ENCODE assay signal across 9 mouse cellular contexts in the genomic region with DNA sequence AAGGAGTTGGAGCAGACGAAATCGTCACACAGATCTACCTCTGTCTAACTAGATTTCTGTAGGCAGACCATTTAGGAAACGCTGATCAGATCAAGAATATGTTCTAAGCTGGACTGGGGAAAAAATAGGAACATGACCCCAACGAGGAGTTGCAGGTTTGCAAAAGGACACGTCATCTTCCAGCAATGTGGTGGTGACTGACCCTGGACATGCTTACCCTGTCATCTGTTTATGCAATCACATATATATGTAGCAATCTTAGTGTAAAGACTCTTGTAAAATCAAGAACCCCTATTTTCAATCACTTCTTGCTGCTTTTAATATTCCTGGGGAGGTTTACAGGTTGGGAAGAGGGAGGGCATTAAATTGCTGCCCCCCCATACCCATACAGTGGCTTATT. TPM values are rescaled to one million over a fixed set of nuclear protein-coding genes. Genes with fewer than 3 reads are reported as not detected.
DNase-seq lines count a peak whose midpoint lies in the region; ATAC-seq and TF ChIP-seq lines count a peak whose summit lies in the region.
"Had no signal": no experiment of that assay in that cellular context is flagged by ENCODE, and none has a peak within 500 bp of the region (broad histone marks: within the 10 kb centered on the region; RNA-seq: fewer than 3 reads in every experiment).

No protein-coding gene starts in this region.

- TF ChIP-seq CTCF in stomach, postnatal 0 days (IDR thresholded peaks at IDR 0.05; ENCODE audit: low read depth) = no peak
- TF ChIP-seq CTCF in liver, postnatal 0 days (IDR thresholded peaks at IDR 0.05; ENCODE audit: low read depth) = no peak

- H3K36me3 ChIP-seq in stomach, embryonic 16.5 days (ENCODE audit: control insufficient read depth, insufficient read depth, low read length) = peaks cover 26% of the 10 kb centered on the region
- H3K36me3 ChIP-seq in stomach, postnatal 0 days (ENCODE audit: control insufficient read depth, insufficient read depth, low read length) = peaks cover 12% of the 10 kb centered on the region
- peaks cover 23% of the 10 kb centered on the region for H3K36me3 ChIP-seq in liver, postnatal 0 days (replicated peaks; ENCODE audit: insufficient read depth, low read length)

- peaks cover 26% of the 10 kb centered on the region for H3K4me1 ChIP-seq in stomach, embryonic 16.5 days (ENCODE audit: control insufficient read depth, insufficient read depth, low read length)
- 0 out of 2 replicates have a peak, but pooled peaks cover 4% of the 10 kb centered on the region for H3K4me1 ChIP-seq in stomach, postnatal 0 days (replicated peaks; ENCODE audit: control insufficient read depth, insufficient read depth)
- H3K4me1 ChIP-seq in liver, postnatal 0 days (ENCODE audit: insufficient read depth) = peaks cover 35% of the 10 kb centered on the region

- ATAC-seq in stomach, embryonic 16.5 days (ENCODE audit: insufficient read depth, low FRiP score) = no peak
- no peak for ATAC-seq in stomach, postnatal 0 days (ENCODE audit: low FRiP score, low TSS enrichment)
- ATAC-seq in liver, postnatal 0 days = no peak
- ATAC-seq in erythroid progenitor cell, adult 5-6 weeks (replicated peaks; ENCODE audit: low FRiP score, poor library complexity, severe bottlenecking) = no peak

- H3K9ac ChIP-seq in stomach, embryonic 16.5 days (ENCODE audit: low read length) = no peak overlapping the region
- H3K9ac ChIP-seq in stomach, postnatal 0 days (ENCODE audit: low read length) = no peak overlapping the region
- H3K9ac ChIP-seq in liver, postnatal 0 days (replicated peaks) = no peak overlapping the region

- TF ChIP-seq EP300 in stomach, postnatal 0 days (optimal IDR thresholded peaks at IDR 0.05) = no peak
- no peak for TF ChIP-seq EP300 in liver, postnatal 0 days (IDR thresholded peaks at IDR 0.05; ENCODE audit: low read depth)

- DNase-seq in heart, adult 11 months = peak; percentile 78
- no peak for DNase-seq in heart, postnatal 36 days
- DNase-seq in stomach, postnatal 0 days (ENCODE audit: low spot score) = no peak
- DNase-seq in liver, postnatal 0 days = no peak
- DNase-seq in natural killer cell, adult 2 months (ENCODE audit: low spot score in 2 of 2) = no peak
- no peak for DNase-seq in urinary bladder, postnatal 10 days (ENCODE audit: low spot score)

- no peaks in the 10 kb centered on the region for H3K27me3 ChIP-seq in stomach, embryonic 16.5 days (ENCODE audit: control insufficient read depth, insufficient read depth, low read length)
- H3K27me3 ChIP-seq in stomach, postnatal 0 days (ENCODE audit: control insufficient read depth, insufficient read depth, low read length) = no peaks in the 10 kb centered on the region
- H3K27me3 ChIP-seq in liver, postnatal 0 days (ENCODE audit: insufficient read depth, low read length) = peaks cover 38% of the 10 kb centered on the region

- no peaks in the 10 kb centered on the region for H3K9me3 ChIP-seq in stomach, embryonic 16.5 days (replicated peaks; ENCODE audit: control insufficient read depth, low read length)
- H3K9me3 ChIP-seq in stomach, postnatal 0 days (ENCODE audit: control insufficient read depth, low read length) = no peaks in the 10 kb centered on the region
- no peaks in the 10 kb centered on the region for H3K9me3 ChIP-seq in liver, postnatal 0 days (ENCODE audit: low read length)
- H3K9me3 ChIP-seq: limb, embryonic 15.5 days had no signal

- no peak overlapping the region for H3K27ac ChIP-seq in stomach, embryonic 16.5 days (ENCODE audit: low read length)
- no peak overlapping the region for H3K27ac ChIP-seq in stomach, postnatal 0 days (replicated peaks)
- peak overlapping the region; percentile 11; the same call in 1 of the 2 replicates for H3K27ac ChIP-seq in liver, postnatal 0 days (ENCODE audit: low read depth)

- H3K4me2 ChIP-seq in stomach, embryonic 16.5 days (ENCODE audit: low read depth, low read length) = peak overlapping the region; percentile 60; the same call in 1 of the 2 replicates
- no peak overlapping the region for H3K4me2 ChIP-seq in stomach, postnatal 0 days (replicated peaks; ENCODE audit: low read depth)
- peak overlapping the region; percentile 95 for H3K4me2 ChIP-seq in liver, postnatal 0 days (ENCODE audit: low read depth, low read length)

- intact Hi-C loops in heart, postnatal 36 days (cut with DNase I) = no loop called here

- H3K4me3 ChIP-seq in stomach, embryonic 16.5 days (replicated peaks; ENCODE audit: low read length) = no peak overlapping the region
- no peak overlapping the region for H3K4me3 ChIP-seq in stomach, postnatal 0 days (ENCODE audit: low read depth, low read length)
- peak overlapping the region; percentile 80; the same call in 1 of the 2 replicates for H3K4me3 ChIP-seq in liver, postnatal 0 days (ENCODE audit: low read depth, low read length)

- WGBS in stomach, embryonic 16.5 days = 72% methylated on average over 5 of the region's 5 CpGs
- WGBS in stomach, postnatal 0 days = 64% methylated on average over 5 of the region's 5 CpGs
- WGBS in liver, postnatal 0 days (ENCODE audit: insufficient replicate concordance) = 58% methylated on average over 5 of the region's 5 CpGs

RNA-seq across cellular contexts. Expression of a gene that starts 0.8 kb away (rescaled TPM):
- 10 to 100 TPM; 76.7 to 85.5 TPM for total RNA-seq in heart, postnatal 36 days (2021)
- polyA plus RNA-seq in stomach, embryonic 16.5 days (2015; fragmentation: Nextera tagmentation; extraction: Ambion mirVana) = 1,208 and 1,239 TPM in 2 replicates
- 469 and 472 TPM in 2 replicates for polyA plus RNA-seq in stomach, postnatal 0 days (2015; fragmentation: Nextera tagmentation; extraction: Ambion mirVana)
- polyA plus RNA-seq in liver, postnatal 0 days (2015; fragmentation: Nextera tagmentation; extraction: Ambion mirVana) = 209 and 225 TPM in 2 replicates
- 84.3 and 107 TPM in 2 replicates for total RNA-seq in erythroid progenitor cell, adult 5-6 weeks (2015; ENCODE audit: low replicate concordance)
- total RNA-seq in erythroid progenitor cell, adult 5-6 weeks (2017; ENCODE audit: low replicate concordance) = 42.7 and 99.2 TPM in 2 replicates

RNA-seq across cellular contexts. Expression of a gene that starts 2.5 kb away (rescaled TPM):
- 1 to 10 TPM; 2.3 to 2.9 TPM for total RNA-seq in heart, postnatal 36 days (2021)
- polyA plus RNA-seq in stomach, embryonic 16.5 days (2015; fragmentation: Nextera tagmentation; extraction: Ambion mirVana) = 0.66 and 0.72 TPM in 2 replicates
- polyA plus RNA-seq in stomach, postnatal 0 days (2015; fragmentation: Nextera tagmentation; extraction: Ambion mirVana) = 0.75 and 0.81 TPM in 2 replicates
- polyA plus RNA-seq in liver, postnatal 0 days (2015; fragmentation: Nextera tagmentation; extraction: Ambion mirVana) = 0.04 and 0.06 TPM in 2 replicates
- not detected in 2 replicates for total RNA-seq in erythroid progenitor cell, adult 5-6 weeks (2015; ENCODE audit: low replicate concordance)
- total RNA-seq in erythroid progenitor cell, adult 5-6 weeks (2017; ENCODE audit: low replicate concordance) = not detected in 2 replicates

RNA-seq across cellular contexts. Expression of a gene that starts 7.6 kb away (rescaled TPM):
- total RNA-seq in heart, postnatal 36 days (2021) = 10 to 100 TPM; 43.8 to 46.9 TPM
- 158 and 177 TPM in 2 replicates for polyA plus RNA-seq in stomach, embryonic 16.5 days (2015; fragmentation: Nextera tagmentation; extraction: Ambion mirVana)
- 82.8 and 87.7 TPM in 2 replicates for polyA plus RNA-seq in stomach, postnatal 0 days (2015; fragmentation: Nextera tagmentation; extraction: Ambion mirVana)
- polyA plus RNA-seq in liver, postnatal 0 days (2015; fragmentation: Nextera tagmentation; extraction: Ambion mirVana) = 224 and 230 TPM in 2 replicates
- 13.0 and 18.0 TPM in 2 replicates for total RNA-seq in erythroid progenitor cell, adult 5-6 weeks (2015; ENCODE audit: low replicate concordance)
- total RNA-seq in erythroid progenitor cell, adult 5-6 weeks (2017; ENCODE audit: low replicate concordance) = 6.6 and 8.5 TPM in 2 replicates

RNA-seq across cellular contexts. Expression of a gene that starts 12.6 kb away (rescaled TPM):
- 1 to 10 TPM; 5.6 to 7.0 TPM for total RNA-seq in heart, postnatal 36 days (2021)
- 0.09 and 0.62 TPM in 2 replicates for polyA plus RNA-seq in stomach, embryonic 16.5 days (2015; fragmentation: Nextera tagmentation; extraction: Ambion mirVana)
- polyA plus RNA-seq in stomach, postnatal 0 days (2015; fragmentation: Nextera tagmentation; extraction: Ambion mirVana) = 0.04 and 0.08 TPM in 2 replicates
- 0.33 and 0.88 TPM in 2 replicates for polyA plus RNA-seq in liver, postnatal 0 days (2015; fragmentation: Nextera tagmentation; extraction: Ambion mirVana)
- 1.1 and 3.8 TPM in 2 replicates for total RNA-seq in erythroid progenitor cell, adult 5-6 weeks (2015; ENCODE audit: low replicate concordance)
- total RNA-seq in erythroid progenitor cell, adult 5-6 weeks (2017; ENCODE audit: low replicate concordance) = 2.2 and 51.8 TPM in 2 replicates

RNA-seq across cellular contexts. Expression of a gene that starts 14.5 kb away (rescaled TPM):
- under 1 TPM; 0.14 to 0.31 TPM for total RNA-seq in heart, postnatal 36 days (2021)
- 0.21 and 0.37 TPM in 2 replicates for polyA plus RNA-seq in stomach, embryonic 16.5 days (2015; fragmentation: Nextera tagmentation; extraction: Ambion mirVana)
- polyA plus RNA-seq in stomach, postnatal 0 days (2015; fragmentation: Nextera tagmentation; extraction: Ambion mirVana) = 0.13 TPM in 1 of 2 replicates, not detected in the other
- polyA plus RNA-seq in liver, postnatal 0 days (2015; fragmentation: Nextera tagmentation; extraction: Ambion mirVana) = not detected in 2 replicates
- total RNA-seq in erythroid progenitor cell, adult 5-6 weeks (2015; ENCODE audit: low replicate concordance) = not detected in 2 replicates
- not detected in 2 replicates for total RNA-seq in erythroid progenitor cell, adult 5-6 weeks (2017; ENCODE audit: low replicate concordance)
